Mouse (Mus musculus) heart, embryonic 13.5 days (tissue): ENCODE data around the gene Otub1. TPM values are rescaled to one million over a fixed set of nuclear protein-coding genes. Genes with fewer than 3 reads are reported as not detected.

Experiments used
- ATAC-seq: fragments of 200-750 bp; cut with Nextera tagmentation; 2 replicates; pipeline ENCODE4 v1.8.0; 2017; ENCODE audit warnings: moderate TSS enrichment; ENCODE audit not compliant: insufficient number of reproducible peaks, low FRiP score, low TSS enrichment; ENCODE audit errors: extremely low read depth
- H3K27ac ChIP-seq: fragments of 300-500 bp; sonication (generic); replicated peaks from 2 replicates; pipeline ENCODE4 v1.5.1; 2015; ENCODE audit warnings: moderate library complexity, mild to moderate bottlenecking, inconsistent platforms
- H3K27me3 ChIP-seq: fragments of 300-500 bp; sonication (generic); replicated peaks from 2 replicates; pipeline ENCODE4 v1.6.1; 2015; ENCODE audit warnings: mild to moderate bottlenecking, inconsistent platforms
- H3K36me3 ChIP-seq: fragments of 300-500 bp; sonication (generic); 2 replicates; pipeline ENCODE4 v1.6.1; 2015; ENCODE audit warnings: mild to moderate bottlenecking, inconsistent platforms
- H3K4me1 ChIP-seq: fragments of 300-500 bp; sonication (generic); 2 replicates; pipeline ENCODE4 v1.6.1; 2015; ENCODE audit warnings: inconsistent platforms
- H3K4me2 ChIP-seq: fragments of 300-500 bp; sonication (generic); 2 replicates; pipeline ENCODE4 v1.6.1; 2015; ENCODE audit warnings: inconsistent platforms, mild to moderate bottlenecking, moderate library complexity
- H3K4me3 ChIP-seq: fragments of 300-500 bp; sonication (generic); 2 replicates; pipeline ENCODE4 v1.5.1; 2015; ENCODE audit warnings: moderate library complexity, mild to moderate bottlenecking, inconsistent platforms
- H3K9ac ChIP-seq: fragments of 300-500 bp; sonication (generic); 2 replicates; pipeline ENCODE4 v1.6.1; 2015; ENCODE audit warnings: inconsistent platforms, mild to moderate bottlenecking, moderate library complexity
- H3K9me3 ChIP-seq: fragments of 300-500 bp; sonication (generic); 2 replicates; pipeline ENCODE4 v1.6.1; 2016; ENCODE audit warnings: inconsistent platforms
- WGBS: fragments of 180-500 bp; shearing (Covaris S2); methylation state at CpG from one replicate; pipeline ENCODE4 v1.1.7; 2015; ENCODE audit warnings: mixed read lengths; 5-methylcytosine and 5-hydroxymethylcytosine counted together
- polyA plus RNA-seq: library from polyadenylated mRNA; unstranded; fragments of >200 nt; fragmentation: Nextera tagmentation; extraction: Ambion mirVana; gene quantifications from 2 replicates; pipeline ENCODE4 v1.2.1, GENCODE M21; 2015

The Otub1 gene
- polyA plus RNA-seq, 1 experiment from 2014 or later, result 147 TPM

DNA sequence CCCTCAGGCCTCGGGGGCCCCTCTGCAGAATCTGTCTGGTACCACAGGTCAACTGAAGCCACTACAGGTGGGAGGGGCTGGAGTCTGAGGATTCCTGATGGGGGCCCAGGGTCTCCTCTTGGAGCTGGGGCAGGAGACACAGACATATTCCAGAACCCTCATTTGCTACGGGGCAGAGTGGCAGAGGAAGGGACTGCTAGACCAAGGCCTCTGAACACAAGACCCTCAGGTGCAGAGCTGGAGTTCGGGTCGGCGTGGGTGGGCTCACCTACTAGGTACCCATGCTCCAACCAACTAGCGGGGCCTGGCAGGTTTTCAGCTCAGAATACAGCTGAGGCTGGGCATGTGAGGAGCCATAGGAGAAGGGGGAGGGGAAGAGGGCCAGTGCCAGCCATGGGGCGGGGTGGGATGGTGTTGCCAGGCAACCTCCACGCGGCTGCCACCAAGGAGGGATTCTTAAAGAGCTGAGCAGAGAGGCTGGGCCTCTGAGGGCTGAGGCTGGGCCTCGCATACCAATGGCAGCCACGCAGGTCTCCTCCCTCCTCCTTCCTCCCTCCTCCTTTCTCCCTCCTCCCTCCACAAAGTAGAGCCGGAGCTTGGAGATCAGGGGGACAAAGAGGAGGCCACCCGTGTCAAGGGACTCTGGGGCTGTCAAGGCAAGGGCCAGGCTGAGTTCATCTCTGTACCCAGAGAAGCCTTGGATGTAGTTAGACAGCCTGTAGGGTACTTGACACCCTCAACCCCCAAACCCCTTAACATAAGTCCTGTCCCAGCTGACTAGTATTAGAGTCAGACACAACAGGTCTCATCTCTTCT, 33.9 kb downstream of the Otub1 start:
- H3K4me2 ChIP-seq, result no peak overlapping the region; the same call in 1 of the 2 replicates

GRCm38 (mm10) chr19:7171447-7171846, 34.7 kb downstream of the Otub1 start:
- Histone ChIP-seq H3K4me2 (no peak overlapping the region), H3K36me3 (no peaks in the 10 kb centered on the region), H3K9me3 (no peaks in the 10 kb centered on the region), H3K27ac (no peak overlapping the region), H3K27me3 (peaks cover 35% of the 10 kb centered on the region), H3K4me3 (no peak overlapping the region), H3K9ac (0 out of 2 replicates have a peak overlapping the region, but pooled peaks have one; percentile 8), H3K4me1 (peaks cover 30% of the 10 kb centered on the region)
- WGBS, result 13% methylated on average over 8 of the region's 8 CpGs
- ATAC-seq, result no peak

More for the DNA sequence above, 33.9 kb downstream of the Otub1 start:
- Histone ChIP-seq H3K27ac (no peak overlapping the region), H3K4me3 (no peak overlapping the region), H3K27me3 (peaks cover 28% of the 10 kb centered on the region), H3K4me1 (peaks cover 31% of the 10 kb centered on the region), H3K9me3 (no peaks in the 10 kb centered on the region), H3K9ac (0 out of 2 replicates have a peak overlapping the region, but pooled peaks have one; percentile 34), H3K36me3 (no peaks in the 10 kb centered on the region)
- ATAC-seq, result peak; percentile 18; the same call in 1 of the 2 replicates
- 16% methylated on average over 13 of the region's 13 CpGs for WGBS

- H3K4me3 ChIP-seq, result no peak overlapping the region
- 75% methylated on average over 6 of the region's 6 CpGs for WGBS
- peaks cover 40% of the 10 kb centered on the region for H3K27me3 ChIP-seq
- no peak overlapping the region for H3K4me2 ChIP-seq
- H3K4me1 ChIP-seq, result peaks cover 29% of the 10 kb centered on the region
- no peak for ATAC-seq
- no peak overlapping the region for H3K27ac ChIP-seq
- H3K9ac ChIP-seq, result 0 out of 2 replicates have a peak overlapping the region, but pooled peaks have one; percentile 8
- no peaks in the 10 kb centered on the region for H3K36me3 ChIP-seq
- no peaks in the 10 kb centered on the region for H3K9me3 ChIP-seq
Observed at GRCm38 (mm10) chr19:7170916-7171315, 35.2 kb downstream of the Otub1 start.

- Histone ChIP-seq H3K27ac (no peak overlapping the region), H3K4me2 (no peak overlapping the region), H3K9me3 (no peaks in the 10 kb centered on the region), H3K27me3 (peaks cover 57% of the 10 kb centered on the region), H3K4me3 (no peak overlapping the region), H3K9ac (no peak overlapping the region), H3K36me3 (no peaks in the 10 kb centered on the region), H3K4me1 (peaks cover 40% of the 10 kb centered on the region)
- no peak for ATAC-seq
- WGBS, result 57% methylated on average over 2 of the region's 2 CpGs
Observed at GRCm38 (mm10) chr19:7168423-7168822, 37.7 kb downstream of the Otub1 start.

DNA sequence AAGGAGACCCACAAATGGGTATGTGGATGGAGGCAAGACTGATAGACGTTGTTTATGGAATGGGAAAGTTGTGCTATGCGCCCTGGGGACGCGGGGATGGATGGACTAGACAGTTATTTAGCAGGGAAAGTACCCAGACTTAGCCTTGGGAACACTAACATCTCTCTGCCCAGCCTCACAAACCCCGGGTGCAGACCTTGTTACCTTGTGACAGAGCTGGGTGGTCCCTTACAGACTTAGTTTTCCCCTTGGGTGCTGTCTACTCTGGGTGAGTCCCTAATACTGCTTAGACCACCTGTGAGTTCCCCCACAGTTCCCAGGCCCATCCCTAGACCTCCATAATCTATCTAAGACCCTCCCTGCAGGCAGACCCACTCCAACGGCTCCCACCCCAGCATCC, 39.3 kb downstream of the Otub1 start:
- H3K4me2 ChIP-seq, result no peak overlapping the region
- peaks cover 31% of the 10 kb centered on the region for H3K4me1 ChIP-seq
- H3K9me3 ChIP-seq, result no peaks in the 10 kb centered on the region
- no peak overlapping the region for H3K4me3 ChIP-seq
- peaks cover 73% of the 10 kb centered on the region for H3K27me3 ChIP-seq
- H3K36me3 ChIP-seq, result no peaks in the 10 kb centered on the region
- no peak overlapping the region for H3K27ac ChIP-seq
- ATAC-seq, result no peak
- no peak overlapping the region for H3K9ac ChIP-seq
- WGBS, result 18% methylated on average over 6 of the region's 6 CpGs

DNA sequence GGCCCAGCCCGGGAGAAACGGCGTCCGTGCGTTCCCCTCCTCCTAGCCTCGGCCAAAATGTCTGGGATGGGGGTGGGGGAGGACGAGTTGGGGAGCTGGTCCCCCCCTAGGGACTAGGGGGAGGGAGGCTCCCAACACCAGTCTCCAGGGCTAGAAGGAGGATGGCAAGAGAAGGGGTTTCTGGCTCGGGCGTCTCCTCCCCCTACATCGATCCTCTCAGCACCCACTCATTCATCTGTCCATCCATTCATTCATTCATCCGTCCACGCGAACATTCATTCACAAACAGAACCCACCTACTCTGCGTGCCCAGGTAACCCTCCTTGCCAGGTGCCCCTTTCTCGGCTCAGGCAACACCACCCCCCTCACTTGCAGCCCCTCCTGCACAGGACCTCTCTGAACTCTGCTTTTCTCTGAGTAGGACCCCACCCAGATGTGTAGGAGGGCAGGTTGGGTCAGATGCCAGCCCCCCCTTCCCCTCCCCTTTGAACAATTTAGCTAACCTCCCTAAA, 39.9 kb downstream of the Otub1 start:
- peak overlapping the region; percentile 100 for H3K4me2 ChIP-seq
- 3% methylated on average over 13 of the region's 15 CpGs for WGBS
- no peaks in the 10 kb centered on the region for H3K9me3 ChIP-seq
- no peak for ATAC-seq
- no peaks in the 10 kb centered on the region for H3K36me3 ChIP-seq
- H3K27me3 ChIP-seq, result peaks cover 79% of the 10 kb centered on the region
- peak overlapping the region; percentile 83 for H3K9ac ChIP-seq
- no peak overlapping the region for H3K27ac ChIP-seq
- H3K4me3 ChIP-seq, result peak overlapping the region; percentile 73
- H3K4me1 ChIP-seq, result peaks cover 26% of the 10 kb centered on the region

GRCm38 (mm10) chr19:7165509-7166199, 40.5 kb downstream of the Otub1 start:
- no peak overlapping the region for H3K27ac ChIP-seq
- no peaks in the 10 kb centered on the region for H3K9me3 ChIP-seq
- H3K27me3 ChIP-seq, result peaks cover 84% of the 10 kb centered on the region
- no peaks in the 10 kb centered on the region for H3K36me3 ChIP-seq
- no peak for ATAC-seq
- H3K4me3 ChIP-seq, result peak overlapping the region; percentile 73
- H3K4me2 ChIP-seq, result peak overlapping the region; percentile 100
- H3K4me1 ChIP-seq, result peaks cover 25% of the 10 kb centered on the region
- 1% methylated on average over 62 of the region's 105 CpGs for WGBS
- H3K9ac ChIP-seq, result peak overlapping the region; percentile 83

DNA sequence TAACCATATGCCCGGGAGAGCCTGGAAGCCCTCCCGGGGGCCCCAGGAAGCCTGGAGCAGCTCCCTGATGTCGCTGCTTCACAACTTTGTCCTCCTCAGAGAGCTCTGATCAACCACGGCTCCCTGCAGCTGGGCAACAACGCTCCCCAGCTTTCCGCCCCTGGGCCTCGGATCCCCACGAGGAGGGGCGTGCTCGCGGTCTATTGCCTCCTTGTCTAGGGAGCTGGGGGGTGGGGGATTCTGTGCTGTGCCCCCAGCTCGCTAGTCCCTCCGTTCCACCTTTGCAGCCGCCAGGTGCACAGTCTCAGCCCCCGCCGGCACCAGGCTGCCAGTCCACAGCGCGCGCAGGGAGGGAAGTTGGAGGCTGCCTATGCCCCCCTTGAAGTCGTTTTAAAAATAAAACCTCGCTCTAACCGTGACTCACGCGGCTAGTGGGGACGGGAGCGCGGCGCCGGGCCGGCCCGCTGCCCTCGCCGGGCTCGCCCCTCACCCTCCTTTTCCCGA, 41.2 kb downstream of the Otub1 start:
- WGBS, result under 1% methylated on average over 35 of the region's 35 CpGs
- Histone ChIP-seq H3K4me1 (peaks cover 33% of the 10 kb centered on the region), H3K9ac (peak overlapping the region; percentile 83), H3K27ac (no peak overlapping the region), H3K4me2 (peak overlapping the region; percentile 100), H3K4me3 (peak overlapping the region; percentile 73), H3K27me3 (peaks cover 86% of the 10 kb centered on the region), H3K9me3 (no peaks in the 10 kb centered on the region), H3K36me3 (no peaks in the 10 kb centered on the region)
- ATAC-seq, result no peak

DNA sequence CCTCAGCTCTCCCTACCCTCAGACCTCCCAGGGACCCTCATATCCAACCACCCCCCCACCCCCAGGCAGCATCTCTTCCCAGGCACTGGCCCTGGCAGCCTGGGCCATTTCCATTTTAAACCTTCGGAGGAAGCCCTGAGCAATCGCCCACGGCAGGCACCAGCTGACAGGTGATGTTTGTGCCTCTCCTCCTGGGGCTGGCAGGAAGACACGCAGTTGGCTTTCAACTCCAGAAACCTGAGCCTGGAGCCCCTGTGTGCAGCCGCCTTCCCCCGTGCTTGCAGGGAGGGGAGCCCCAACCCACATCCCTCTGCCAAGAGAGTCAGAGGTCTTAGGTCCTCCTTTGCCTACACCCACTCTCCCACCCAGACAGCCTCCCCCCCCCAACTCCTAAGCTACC, 41.9 kb downstream of the Otub1 start:
- peak overlapping the region; percentile 100 for H3K4me2 ChIP-seq
- H3K9ac ChIP-seq, result peak overlapping the region; percentile 83; the same call in 1 of the 2 replicates
- H3K4me3 ChIP-seq, result peak overlapping the region; percentile 73; the same call in 1 of the 2 replicates
- H3K27ac ChIP-seq, result no peak overlapping the region
- no peak for ATAC-seq
- no peaks in the 10 kb centered on the region for H3K36me3 ChIP-seq
- H3K9me3 ChIP-seq, result no peaks in the 10 kb centered on the region
- H3K4me1 ChIP-seq, result peaks cover 35% of the 10 kb centered on the region
- peaks cover 89% of the 10 kb centered on the region for H3K27me3 ChIP-seq
- WGBS, result 18% methylated on average over 6 of the region's 6 CpGs

DNA sequence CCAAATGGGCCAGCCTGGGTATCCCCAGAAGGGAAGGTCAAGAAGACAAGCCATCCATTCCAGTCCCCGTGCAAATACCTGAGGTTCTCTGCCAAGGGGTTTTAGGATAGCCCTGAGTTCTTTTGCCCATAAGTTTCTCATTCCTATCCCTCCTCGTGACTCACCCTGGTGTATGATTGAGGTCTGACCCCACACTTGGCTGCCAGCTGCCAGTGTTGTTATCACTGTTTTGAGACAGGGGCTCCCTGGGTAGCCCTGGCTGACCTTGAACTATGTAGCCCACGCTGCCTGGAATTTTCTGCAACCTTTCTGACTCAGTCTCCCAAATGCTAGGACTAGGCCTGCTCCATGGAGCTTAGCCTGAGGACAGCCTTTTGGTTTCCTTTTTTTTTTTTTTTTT, 45.1 kb downstream of the Otub1 start:
- Histone ChIP-seq H3K27ac (no peak overlapping the region), H3K27me3 (peaks cover 81% of the 10 kb centered on the region), H3K4me3 (no peak overlapping the region), H3K4me2 (no peak overlapping the region), H3K9me3 (no peaks in the 10 kb centered on the region), H3K36me3 (no peaks in the 10 kb centered on the region), H3K4me1 (peaks cover 51% of the 10 kb centered on the region), H3K9ac (no peak overlapping the region)
- ATAC-seq, result no peak
- 63% methylated on average over 3 of the region's 3 CpGs for whole genome bisulfite sequencing
